Mouse (Mus musculus): ENCODE measurements around the gene Mtrf1l. TPM values are rescaled to one million over a fixed set of nuclear protein-coding genes. Genes with fewer than 3 reads are reported as not detected.

Gene Mtrf1l
- total RNA-seq, 1 experiment = 7.0 TPM

- H3K36me3 ChIP-seq (ENCODE audit: control insufficient read depth, insufficient read depth, low read length, poor library complexity, severe bottlenecking) = peaks cover 32% of the 10 kb centered on the region
- peak overlapping the region in 1 of 2 experiments; percentile 2; a peak in 1 of 4 replicates for H3K4me3 ChIP-seq (ENCODE audit: insufficient read depth in 1 of 2, low read depth in 1 of 2, low read length in 2 of 2, poor library complexity in 1 of 2, severe bottlenecking in 1 of 2)
- DNase-seq (ENCODE audit: low read depth, low spot score) = no peak
- peaks cover 0 to 4% of the 10 kb centered on the region in 2 experiments; a peak in 3 of 4 replicates for H3K4me1 ChIP-seq (ENCODE audit: control insufficient read depth in 2 of 2, insufficient read depth in 2 of 2, low read length in 2 of 2, poor library complexity in 1 of 2)
- in situ Hi-C loops (cut with MboI; ENCODE audit: low sequenced_read_pairs in 2 of 2, unreplicated experiment in 2 of 2) = no loop called here
- no peak overlapping the region for H3K9ac ChIP-seq (ENCODE audit: insufficient read depth, low read depth, low read length, poor library complexity, severe bottlenecking)
- no peak overlapping the region for H3K27ac ChIP-seq (ENCODE audit: insufficient read depth, low read depth, low read length, poor library complexity, severe bottlenecking)
- H3K9me3 ChIP-seq (ENCODE audit: control insufficient read depth, insufficient read depth, low read depth, low read length) = no peaks in the 10 kb centered on the region
- TF ChIP-seq HCFC1 (IDR thresholded peaks at IDR 0.05; ENCODE audit: borderline replicate concordance, insufficient read depth, low read length) (no peak), MAFK (IDR thresholded peaks at IDR 0.05; ENCODE audit: insufficient read depth, low read depth, low read length) (no peak), ZNF384 (IDR thresholded peaks at IDR 0.05; ENCODE audit: low read depth, low read length) (no peak), CHD2 (IDR thresholded peaks at IDR 0.05; ENCODE audit: low read depth, low read length) (no peak)
Observed at GRCm38 (mm10) chr10:5800490-5800889, 23.2 kb downstream of the Mtrf1l start.

GRCm38 (mm10) chr10:5798069-5798468, 25.6 kb downstream of the Mtrf1l start:
- Histone ChIP-seq H3K4me1 (ENCODE audit: control insufficient read depth in 2 of 2, insufficient read depth in 2 of 2, low read length in 2 of 2, poor library complexity in 1 of 2) (peaks cover 0 to 4% of the 10 kb centered on the region in 2 experiments; a peak in 3 of 4 replicates), H3K4me3 (ENCODE audit: insufficient read depth in 1 of 2, low read depth in 1 of 2, low read length in 2 of 2, poor library complexity in 1 of 2, severe bottlenecking in 1 of 2) (no peak overlapping the region), H3K36me3 (ENCODE audit: control insufficient read depth, insufficient read depth, low read length, poor library complexity, severe bottlenecking) (peaks cover 32% of the 10 kb centered on the region), H3K27ac (ENCODE audit: insufficient read depth, low read depth, low read length, poor library complexity, severe bottlenecking) (no peak overlapping the region), H3K9ac (ENCODE audit: insufficient read depth, low read depth, low read length, poor library complexity, severe bottlenecking) (no peak overlapping the region), H3K9me3 (ENCODE audit: control insufficient read depth, insufficient read depth, low read depth, low read length) (no peaks in the 10 kb centered on the region)
- in situ Hi-C loops (cut with MboI; ENCODE audit: low sequenced_read_pairs in 2 of 2, unreplicated experiment in 2 of 2) = loop anchor here in 1 of 2 experiments (10.0 to 25.0 kb wide), 2 partner anchors 203 to 311 kb away; partner anchors contain the start of gene Myct1
- DNase-seq (ENCODE audit: low read depth, low spot score) = no peak
- no peak for TF ChIP-seq ZNF384 (IDR thresholded peaks at IDR 0.05; ENCODE audit: low read depth, low read length)
- TF ChIP-seq ZC3H11A (IDR thresholded peaks at IDR 0.05; ENCODE audit: borderline replicate concordance, low read depth, low read length) = no peak
- no peak for TF ChIP-seq MAFK (IDR thresholded peaks at IDR 0.05; ENCODE audit: insufficient read depth, low read depth, low read length)
- no peak for TF ChIP-seq CHD2 (IDR thresholded peaks at IDR 0.05; ENCODE audit: low read depth, low read length)
- no peak for TF ChIP-seq HCFC1 (IDR thresholded peaks at IDR 0.05; ENCODE audit: borderline replicate concordance, insufficient read depth, low read length)

- no peak for DNase-seq (ENCODE audit: low read depth, low spot score)
- H3K36me3 ChIP-seq (ENCODE audit: control insufficient read depth, insufficient read depth, low read length, poor library complexity, severe bottlenecking) = no peaks in the 10 kb centered on the region
- H3K9me3 ChIP-seq (ENCODE audit: control insufficient read depth, insufficient read depth, low read depth, low read length) = no peaks in the 10 kb centered on the region
- no peak overlapping the region for H3K27ac ChIP-seq (ENCODE audit: insufficient read depth, low read depth, low read length, poor library complexity, severe bottlenecking)
- in situ Hi-C loops (cut with MboI; ENCODE audit: low sequenced_read_pairs in 2 of 2, unreplicated experiment in 2 of 2) = loop anchor here in 1 of 2 experiments (10.0 to 25.0 kb wide), 2 partner anchors 196 to 303 kb away; partner anchors contain the start of gene Myct1
- no peak overlapping the region for H3K4me3 ChIP-seq (ENCODE audit: insufficient read depth in 1 of 2, low read depth in 1 of 2, low read length in 2 of 2, poor library complexity in 1 of 2, severe bottlenecking in 1 of 2)
- H3K9ac ChIP-seq (ENCODE audit: insufficient read depth, low read depth, low read length, poor library complexity, severe bottlenecking) = no peak overlapping the region
- TF ChIP-seq ZNF384 (IDR thresholded peaks at IDR 0.05; ENCODE audit: low read depth, low read length) (no peak), HCFC1 (IDR thresholded peaks at IDR 0.05; ENCODE audit: borderline replicate concordance, insufficient read depth, low read length) (no peak), ZC3H11A (IDR thresholded peaks at IDR 0.05; ENCODE audit: borderline replicate concordance, low read depth, low read length) (peak; percentile 44; the same call in 1 of the 2 replicates)
- no peaks in the 10 kb centered on the region for H3K4me1 ChIP-seq (ENCODE audit: control insufficient read depth in 2 of 2, insufficient read depth in 2 of 2, low read length in 2 of 2, poor library complexity in 1 of 2)
Observed at GRCm38 (mm10) chr10:5790657-5791056, 33.1 kb downstream of the Mtrf1l start.

GRCm38 (mm10) chr10:5786923-5787322, 36.8 kb downstream of the Mtrf1l start:
- H3K9ac ChIP-seq (ENCODE audit: insufficient read depth, low read depth, low read length, poor library complexity, severe bottlenecking) = no peak overlapping the region
- in situ Hi-C loops (cut with MboI; ENCODE audit: low sequenced_read_pairs in 2 of 2, unreplicated experiment in 2 of 2) = loop anchor here (5.0 to 25.0 kb wide), 2 partner anchors 190 to 300 kb away; no protein-coding TSS in a partner anchor
- no peaks in the 10 kb centered on the region for H3K9me3 ChIP-seq (ENCODE audit: control insufficient read depth, insufficient read depth, low read depth, low read length)
- TF ChIP-seq CHD2 (IDR thresholded peaks at IDR 0.05; ENCODE audit: low read depth, low read length) (no peak), ZC3H11A (IDR thresholded peaks at IDR 0.05; ENCODE audit: borderline replicate concordance, low read depth, low read length) (peak; percentile 93)
- DNase-seq (ENCODE audit: low read depth, low spot score) = no peak
- H3K27ac ChIP-seq (ENCODE audit: insufficient read depth, low read depth, low read length, poor library complexity, severe bottlenecking) = no peak overlapping the region
- no peaks in the 10 kb centered on the region for H3K36me3 ChIP-seq (ENCODE audit: control insufficient read depth, insufficient read depth, low read length, poor library complexity, severe bottlenecking)
- H3K4me1 ChIP-seq (ENCODE audit: control insufficient read depth in 2 of 2, insufficient read depth in 2 of 2, low read length in 2 of 2, poor library complexity in 1 of 2) = no peaks in the 10 kb centered on the region
- H3K4me3 ChIP-seq (ENCODE audit: insufficient read depth in 1 of 2, low read depth in 1 of 2, low read length in 2 of 2, poor library complexity in 1 of 2, severe bottlenecking in 1 of 2) = no peak overlapping the region

Other genes starting within 250 kb of the Mtrf1l start
- not detected in 2 replicates for gene Myct1, start 230.1 kb downstream of the Mtrf1l start, total RNA-seq (2012; rRNA removed)
- not detected in 2 replicates for gene Vip, start 184.7 kb downstream of the Mtrf1l start, total RNA-seq (2012; rRNA removed)
- 60.7 and 62.8 TPM in 2 replicates for gene Fbxo5, start 18.3 kb downstream of the Mtrf1l start, total RNA-seq (2012; rRNA removed)
- 0.42 and 0.85 TPM in 2 replicates for gene Rgs17, start 98.5 kb upstream of the Mtrf1l start, total RNA-seq (2012; rRNA removed)

All from ES-E14 (cell line).